Mouse (Mus musculus) left cerebral cortex, adult 2 months (tissue): ENCODE data around the gene Cdiptos. TPM values are rescaled to one million over a fixed set of nuclear protein-coding genes. Genes with fewer than 3 reads are reported as not detected.

ENCODE experiments used
- DNase-seq, 2 experiments: peaks; one replicate each; pipeline ENCODE4 v3.0.0; 2021 to 2022; ENCODE audit warnings: low spot score in 2 of 2, mixed read lengths in 1 of 2; ENCODE audit errors: extremely low spot score in 1 of 2
- H3K27ac ChIP-seq: fragments of 200-600 bp; 2 replicates; pipeline ENCODE4 v1.8.1; 2022
- H3K4me3 ChIP-seq: fragments of 200-600 bp; 2 replicates; pipeline ENCODE4 v1.8.1; 2022
- CTCF ChIP-seq: fragments of 200-600 bp; IDR thresholded peaks from 2 replicates; pipeline ENCODE4 v1.8.1; 2022; ENCODE audit warnings: antibody characterized with exemption, mild to moderate bottlenecking, moderate library complexity
- intact Hi-C: fragments of 180-260 bp; cut with DNase I; formaldehyde crosslinking; loops from one replicate; pipeline ENCODE4 v1.15.1; 2025
- total RNA-seq, 2 experiments: library from RNA; stranded (reverse); gene quantifications; 2 replicates each; pipeline ENCODE4 v1.2.3; 2021

Gene Cdiptos
- total RNA-seq, 2 experiments from 2014 or later: 0.52 TPM; not detected in 1

DNA sequence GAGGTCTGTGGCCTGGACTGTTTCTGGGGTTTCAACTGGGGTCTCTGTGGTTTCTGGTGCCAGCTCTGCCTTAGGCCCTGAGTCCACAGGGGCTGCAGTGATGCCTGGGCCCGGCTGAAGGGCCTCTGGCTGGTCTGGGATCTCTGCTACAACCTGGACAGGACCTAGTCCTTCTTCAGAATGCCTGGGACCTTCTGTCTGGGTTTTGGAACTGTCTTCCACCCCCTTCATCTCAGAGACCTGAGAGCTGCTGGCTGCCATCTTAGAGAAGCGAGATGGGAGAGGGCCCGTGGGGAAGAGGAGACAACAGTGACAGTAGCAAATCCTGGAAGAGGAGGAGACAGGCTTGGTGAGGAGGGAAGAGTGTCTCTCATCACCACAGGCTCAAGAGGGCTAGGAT is 44.1 kb upstream of the Cdiptos start:
- Histone ChIP-seq H3K27ac (peak overlapping the region; percentile 95), H3K4me3 (peak overlapping the region; percentile 69)
- no peak for TF ChIP-seq CTCF
- intact Hi-C loops: loop anchor here (5.0 kb wide), 1 partner anchor 198 kb away; no protein-coding TSS in a partner anchor
- peak; percentile 23 to 33 for DNase-seq

DNA sequence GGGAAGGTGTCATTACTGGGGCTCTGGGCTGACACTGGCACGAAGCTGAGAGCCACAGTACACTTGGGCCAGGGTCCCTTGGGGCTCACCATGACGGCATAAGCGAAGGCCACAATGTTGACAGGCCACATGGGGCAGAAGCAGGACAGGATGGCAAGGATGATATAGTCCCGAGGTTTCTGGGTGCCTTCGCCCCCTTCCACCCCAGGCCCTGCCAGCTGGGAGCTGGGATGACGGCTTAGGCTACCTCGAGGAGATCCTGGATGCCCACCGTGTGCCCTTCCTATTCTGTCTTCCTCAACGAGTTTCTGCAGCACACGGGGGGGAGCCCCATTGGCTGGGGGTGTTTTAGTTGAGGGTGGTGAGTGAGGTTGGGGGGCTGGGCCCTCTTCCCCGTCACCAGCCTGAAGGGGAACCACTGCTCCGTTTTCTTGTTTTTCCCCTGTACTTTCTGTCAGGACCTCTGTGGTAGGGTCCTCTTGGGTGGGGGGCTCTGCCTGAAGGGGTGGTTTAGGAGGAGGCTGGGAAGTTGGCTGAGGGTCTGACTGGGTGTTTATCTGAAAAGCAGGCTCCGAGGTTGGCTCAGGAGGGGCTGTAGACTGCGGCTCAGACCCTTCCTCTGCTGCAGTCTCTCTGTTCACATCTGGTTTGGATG is 43.5 kb upstream of the Cdiptos start:
- no peak for DNase-seq
- Histone ChIP-seq H3K4me3 (peak overlapping the region; percentile 69), H3K27ac (peak overlapping the region; percentile 95)
- intact Hi-C loops: no loop called here
- TF ChIP-seq CTCF: no peak

DNA sequence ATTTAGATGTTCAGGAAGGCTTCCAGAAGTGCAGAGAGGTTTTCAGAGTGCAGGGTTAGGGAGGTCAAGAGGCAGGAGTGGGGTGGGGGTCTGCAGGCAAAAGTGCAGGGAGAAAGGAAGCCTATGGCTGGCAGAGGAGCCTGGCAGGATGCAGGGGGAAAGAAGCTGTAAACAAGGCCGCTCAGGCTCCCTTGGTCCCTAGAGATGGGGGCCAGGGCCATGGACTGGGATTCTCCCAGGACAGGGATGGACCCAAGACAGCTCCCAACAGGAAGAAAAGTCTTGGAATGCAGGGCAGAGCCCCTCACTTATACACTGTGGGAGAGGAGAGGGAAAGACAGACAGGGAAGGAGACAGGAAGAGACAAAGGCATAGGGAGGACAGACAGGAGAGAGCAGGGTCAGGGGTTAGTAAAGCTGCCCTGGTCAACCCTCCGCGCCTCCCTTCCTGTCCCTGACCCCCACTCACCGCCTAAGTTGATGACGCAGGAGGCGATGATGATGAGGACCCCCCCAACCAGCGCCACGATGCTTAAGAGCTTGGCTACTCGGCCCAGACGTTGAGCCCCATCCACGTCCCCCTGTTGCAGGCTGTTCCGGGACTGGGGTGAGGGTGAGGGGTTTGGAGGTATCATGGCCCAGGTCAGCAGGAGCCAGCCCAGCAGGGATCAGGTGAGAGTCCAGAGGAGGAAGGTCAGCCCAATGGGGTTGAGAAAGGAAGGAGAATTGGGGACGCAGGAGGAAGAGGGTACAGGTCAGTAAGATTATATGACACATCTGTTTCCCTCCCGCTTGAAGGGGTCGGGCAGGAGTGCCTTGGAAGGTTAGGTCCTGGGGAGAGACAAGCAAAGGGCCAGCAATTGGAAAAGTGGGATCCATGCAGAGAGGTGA is 42.8 kb upstream of the Cdiptos start:
- intact Hi-C loops: no loop called here
- Histone ChIP-seq H3K27ac (peak overlapping the region; percentile 95), H3K4me3 (peak overlapping the region; percentile 69)
- DNase-seq: no peak
- no peak for TF ChIP-seq CTCF

DNA sequence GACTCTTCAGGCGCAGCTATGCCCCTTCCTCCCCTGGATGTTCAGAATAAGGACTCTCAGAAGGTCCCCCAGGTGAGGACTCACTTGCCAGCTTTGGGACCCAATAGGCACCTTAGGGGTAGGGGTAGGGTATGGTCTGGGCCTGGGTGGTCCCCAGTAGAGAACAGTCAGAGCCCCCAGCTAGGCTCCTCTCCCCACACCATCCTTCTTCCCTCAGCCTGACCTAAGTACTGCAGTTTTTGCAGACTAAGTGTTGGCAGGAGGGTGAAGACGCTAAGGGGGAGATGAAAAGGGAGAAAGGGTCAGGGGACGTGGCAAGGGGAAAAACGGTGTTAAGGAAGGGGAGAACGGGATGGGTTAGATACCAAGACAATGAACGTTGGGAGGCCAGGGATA is 42.0 kb upstream of the Cdiptos start:
- peak overlapping the region; percentile 69 for H3K4me3 ChIP-seq
- TF ChIP-seq CTCF: no peak
- DNase-seq: no peak
- intact Hi-C loops: loop anchor here (1.0 to 2.0 kb wide), 2 partner anchors 41 to 86 kb away; partner anchors contain the start of gene Cdiptos
- peak overlapping the region; percentile 95 for H3K27ac ChIP-seq

DNA sequence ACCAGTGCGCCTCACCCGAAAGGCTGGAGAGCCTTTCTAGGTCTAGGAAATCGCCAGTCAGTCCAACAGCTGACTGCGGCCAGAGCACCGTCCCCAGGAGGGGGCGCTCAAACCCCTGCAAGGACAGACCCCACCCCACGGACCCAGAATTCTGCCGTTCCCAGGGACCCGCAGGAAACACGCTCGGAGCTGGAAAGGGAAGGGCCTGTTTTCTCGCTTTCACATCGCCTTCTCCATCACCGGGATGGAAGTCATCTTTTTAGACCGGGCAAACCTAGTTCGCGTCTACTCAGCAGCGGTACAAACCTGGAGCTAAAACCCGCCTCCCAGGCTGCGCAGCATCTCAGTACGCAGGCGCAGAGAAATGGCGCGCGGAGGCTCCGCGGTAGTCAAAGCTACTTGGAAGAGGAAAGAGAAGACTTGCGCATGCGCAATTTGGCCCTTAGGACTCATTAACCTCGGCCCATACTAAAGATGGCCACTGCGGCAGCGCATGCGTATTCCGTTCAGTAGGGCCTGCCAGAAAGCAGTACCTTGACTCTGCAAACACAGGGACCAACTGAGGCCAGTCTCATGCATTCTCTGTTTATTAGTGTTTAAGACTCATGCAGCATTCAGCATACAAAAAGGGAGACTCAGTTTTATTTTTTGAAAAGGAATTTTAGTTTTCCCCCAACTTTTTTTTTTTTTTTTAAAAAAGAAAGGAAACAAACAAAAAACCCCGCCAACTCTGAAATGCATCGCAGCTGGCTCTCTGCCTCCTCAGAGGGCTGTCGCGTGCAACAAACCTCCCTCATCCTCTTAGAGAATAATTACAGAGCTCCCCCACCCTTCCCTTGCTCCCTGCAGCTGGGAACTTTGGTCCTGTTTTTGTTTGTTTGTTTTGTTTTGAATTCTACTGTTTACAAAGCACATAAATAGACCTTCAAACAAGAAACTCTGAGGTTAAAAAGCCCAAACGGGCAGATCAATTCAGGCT is 41.4 kb upstream of the Cdiptos start, which contains the start of gene Pagr1a:
Gene Pagr1a (minus strand): TSS at position 382 of the 979 bp plus-strand sequence.
- TF ChIP-seq CTCF: peak; percentile 87
- Histone ChIP-seq H3K27ac (peak within 1 kb of the TSS; percentile 95), H3K4me3 (peak within 1 kb of the TSS; percentile 69)
- intact Hi-C loops: loop anchor here (1.0 to 2.0 kb wide), 2 partner anchors 40 to 87 kb away; partner anchors contain the start of gene Cdiptos
- DNase-seq: peak; percentile 94 to 96

DNA sequence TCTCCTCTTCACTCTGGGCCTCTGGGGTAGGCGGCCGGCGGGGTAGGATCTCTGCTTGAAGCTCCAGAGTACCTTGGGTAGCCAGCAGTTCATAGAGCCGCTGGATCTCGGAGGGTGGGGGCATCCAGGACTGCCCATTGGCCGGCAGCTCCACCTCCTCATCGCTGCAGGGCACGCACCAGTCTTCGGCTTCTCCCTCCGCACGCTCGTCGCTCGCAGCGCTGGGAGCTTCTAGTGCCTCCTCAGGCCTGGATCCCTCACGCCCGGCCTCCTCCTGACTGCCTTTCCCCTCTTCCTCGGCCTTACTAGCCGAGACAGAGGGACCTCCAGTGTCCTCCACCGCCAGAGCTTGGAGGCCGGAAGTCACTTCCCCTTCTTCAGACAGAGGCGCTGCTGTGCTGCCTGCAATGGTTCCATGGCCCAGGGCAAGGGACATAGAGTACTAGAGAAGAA is 40.6 kb upstream of the Cdiptos start:
- TF ChIP-seq CTCF: no peak
- DNase-seq: peak; percentile 61 to 66
- intact Hi-C loops: loop anchor here (2.0 kb wide), 1 partner anchor 40 kb away; the partner anchor contains the start of gene Cdiptos
- H3K4me3 ChIP-seq: peak overlapping the region; percentile 69
- peak overlapping the region; percentile 95 for H3K27ac ChIP-seq

DNA sequence TGATC is 40.4 kb upstream of the Cdiptos start, which contains the start of gene Pagr1b:
Gene Pagr1b (minus strand): TSS at position 4 of the 5 bp plus-strand sequence.
- no peak for TF ChIP-seq CTCF
- DNase-seq: no peak
- Histone ChIP-seq H3K27ac (peak within 1 kb of the TSS; percentile 95), H3K4me3 (peak within 1 kb of the TSS; percentile 69)
- intact Hi-C loops: loop anchor here (2.0 kb wide), 1 partner anchor 39 kb away; the partner anchor contains the start of gene Cdiptos

DNA sequence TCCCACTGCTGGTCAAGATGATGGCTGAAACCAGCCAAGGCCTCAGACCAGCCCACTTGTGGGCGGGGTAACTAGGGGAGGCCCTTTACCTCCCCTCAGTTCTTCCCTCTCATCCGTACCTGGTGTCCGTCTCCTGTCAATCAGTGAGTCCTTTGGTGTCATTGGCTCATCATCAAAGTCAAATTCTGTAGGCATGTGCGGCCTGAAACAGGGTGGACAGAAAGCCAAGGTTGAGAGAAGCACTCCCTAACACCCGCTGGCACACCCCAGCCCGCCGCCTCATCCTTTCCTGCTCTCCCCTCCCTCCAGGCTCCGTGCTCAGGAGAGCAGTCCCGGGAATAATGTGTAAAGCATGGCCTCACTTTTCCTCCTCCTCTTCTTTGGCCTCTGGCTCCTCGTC is 40.2 kb upstream of the Cdiptos start:
- no peak for DNase-seq
- TF ChIP-seq CTCF: no peak
- intact Hi-C loops: loop anchor here (2.0 kb wide), 1 partner anchor 39 kb away; the partner anchor contains the start of gene Cdiptos
- Histone ChIP-seq H3K27ac (peak overlapping the region; percentile 95), H3K4me3 (peak overlapping the region; percentile 69)

DNA sequence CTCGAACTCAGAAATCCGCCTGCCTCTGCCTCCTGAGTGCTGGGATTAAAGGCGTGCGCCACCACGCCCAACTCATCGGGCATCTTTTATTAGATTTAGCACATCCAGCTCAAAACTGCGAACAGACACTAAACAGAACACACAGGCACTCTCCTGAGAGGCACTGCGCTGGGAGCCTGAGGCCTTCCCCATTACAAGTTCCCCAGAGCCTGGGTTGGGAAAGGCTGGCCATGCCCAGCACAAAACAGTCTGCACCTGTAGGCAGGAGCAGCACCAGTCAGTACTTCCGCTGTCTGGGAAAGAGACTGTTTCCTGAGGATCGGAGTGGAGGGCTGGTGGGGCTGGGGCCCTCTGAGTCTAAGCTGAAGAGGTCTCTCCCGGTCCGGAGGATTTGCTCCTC is 39.1 kb upstream of the Cdiptos start:
- no peak overlapping the region for H3K4me3 ChIP-seq
- no peak overlapping the region; the same call in 1 of the 2 replicates for H3K27ac ChIP-seq
- no peak for DNase-seq
- TF ChIP-seq CTCF: no peak
- intact Hi-C loops: no loop called here

DNA sequence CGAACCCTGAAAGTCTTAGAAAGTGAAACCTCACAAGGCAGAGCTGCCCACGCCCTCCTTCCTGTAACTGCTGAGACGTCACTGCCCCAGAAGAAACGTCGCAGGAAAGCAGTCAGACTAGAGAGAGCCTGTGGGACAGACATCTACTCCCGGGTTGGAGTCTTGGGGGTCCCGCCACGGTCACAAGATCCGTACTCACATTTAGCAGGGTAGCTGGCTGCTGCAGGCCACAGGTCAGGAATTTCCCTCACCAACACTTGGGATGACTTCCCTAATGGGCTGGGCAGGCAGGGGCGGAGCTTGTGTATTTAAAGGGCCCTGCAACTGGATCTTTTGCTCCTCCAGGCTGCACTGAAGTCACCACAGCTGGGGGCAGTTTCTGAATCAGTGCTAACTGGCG is 38.4 kb upstream of the Cdiptos start, which contains the start of gene Mvp:
Gene Mvp (minus strand): TSS at position 302 of the 400 bp plus-strand sequence.
- no peak for DNase-seq
- intact Hi-C loops: no loop called here
- Histone ChIP-seq H3K27ac (peak within 1 kb of the TSS; percentile 79), H3K4me3 (peak within 1 kb of the TSS; percentile 51)
- TF ChIP-seq CTCF: no peak

DNA sequence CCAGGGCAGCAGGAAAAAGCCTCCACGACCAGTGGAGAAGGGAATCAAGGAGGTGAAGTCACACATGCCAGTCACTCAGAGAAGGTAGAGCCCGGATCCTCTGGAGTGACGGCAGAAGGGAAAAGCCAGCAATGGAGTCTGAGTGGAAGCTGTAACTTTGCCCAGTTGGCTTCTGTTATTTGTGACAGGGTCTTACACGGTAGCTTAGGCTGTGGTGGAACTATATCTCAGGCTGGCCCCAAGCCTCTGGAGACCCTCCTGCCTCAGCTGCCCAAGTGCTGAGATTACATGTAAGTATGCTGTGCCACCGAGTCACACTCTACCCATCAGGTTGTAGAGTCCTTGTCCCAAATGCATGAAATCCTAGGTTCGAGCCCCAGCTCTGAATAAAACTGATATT is 37.5 kb upstream of the Cdiptos start:
- Histone ChIP-seq H3K4me3 (no peak overlapping the region), H3K27ac (no peak overlapping the region)
- intact Hi-C loops: no loop called here
- no peak for TF ChIP-seq CTCF
- no peak for DNase-seq
